Mouse (Mus musculus): ENCODE measurements around the gene Olfr693. TPM values are rescaled to one million over a fixed set of nuclear protein-coding genes. Genes with fewer than 3 reads are reported as not detected.
"Not testable (repeated sequence)": the region's sequence is repeated elsewhere in the genome, so short reads cannot be mapped to it uniquely, and the experiment has no call there.

Gene Olfr693
- not detected in 2 replicates for polyA plus RNA-seq (2015; fragmentation: Nextera tagmentation; extraction: Ambion mirVana)

- no peak for ATAC-seq
- H3K4me2 ChIP-seq (ENCODE audit: low read depth, low read length), result no peak within 1 kb of the TSS
- no peaks in the 10 kb centered on the region for H3K36me3 ChIP-seq (ENCODE audit: control insufficient read depth, insufficient read depth, low read length)
- H3K27ac ChIP-seq (ENCODE audit: low read length), result no peak within 1 kb of the TSS
- no peak within 1 kb of the TSS for H3K4me3 ChIP-seq (ENCODE audit: low read length)
- H3K4me1 ChIP-seq (ENCODE audit: control insufficient read depth, insufficient read depth, low read length), result no peaks in the 10 kb centered on the region
- H3K27me3 ChIP-seq (replicated peaks; ENCODE audit: control insufficient read depth, insufficient read depth, low read length), result no peaks in the 10 kb centered on the region
- H3K9me3 ChIP-seq (ENCODE audit: control insufficient read depth, low read length), result no peaks in the 10 kb centered on the region
- H3K9ac ChIP-seq (ENCODE audit: low read depth, low read length), result no peak within 1 kb of the TSS
Observed at GRCm38 (mm10) chr7:106680484-106680883, at the start of gene Olfr693. Gene Olfr693, minus strand, starts transcription at chr7:106680584.

- not testable (repeated sequence) for H3K27ac ChIP-seq (ENCODE audit: low read length); ATAC-seq; H3K36me3 ChIP-seq (ENCODE audit: control insufficient read depth, insufficient read depth, low read length); H3K4me2 ChIP-seq (ENCODE audit: low read depth, low read length); H3K4me3 ChIP-seq (ENCODE audit: low read length); H3K4me1 ChIP-seq (ENCODE audit: control insufficient read depth, insufficient read depth, low read length); H3K9me3 ChIP-seq (ENCODE audit: control insufficient read depth, low read length); H3K27me3 ChIP-seq (replicated peaks; ENCODE audit: control insufficient read depth, insufficient read depth, low read length); H3K9ac ChIP-seq (ENCODE audit: low read depth, low read length)
- WGBS, result 77% methylated on average over 2 of the region's 2 CpGs
Observed at GRCm38 (mm10) chr7:106725654-106726053, 45.3 kb upstream of the Olfr693 start.

- ATAC-seq, result no peak
- H3K9ac ChIP-seq (ENCODE audit: low read depth, low read length), result no peak within 1 kb of the TSS
- no peak within 1 kb of the TSS for H3K4me2 ChIP-seq (ENCODE audit: low read depth, low read length)
- H3K36me3 ChIP-seq (ENCODE audit: control insufficient read depth, insufficient read depth, low read length), result no peaks in the 10 kb centered on the region
- no peaks in the 10 kb centered on the region for H3K27me3 ChIP-seq (replicated peaks; ENCODE audit: control insufficient read depth, insufficient read depth, low read length)
- H3K4me3 ChIP-seq (ENCODE audit: low read length), result no peak within 1 kb of the TSS
- no peaks in the 10 kb centered on the region for H3K9me3 ChIP-seq (ENCODE audit: control insufficient read depth, low read length)
- no peaks in the 10 kb centered on the region for H3K4me1 ChIP-seq (ENCODE audit: control insufficient read depth, insufficient read depth, low read length)
- no peak within 1 kb of the TSS for H3K27ac ChIP-seq (ENCODE audit: low read length)
Observed at GRCm38 (mm10) chr7:106716296-106716695, 35.9 kb upstream of the Olfr693 start, which contains the start of gene Olfr695. Gene Olfr695, minus strand, starts transcription at chr7:106716396.

GRCm38 (mm10) chr7:106711463-106711862 lies 31.1 kb upstream of the Olfr693 start:
- no peak overlapping the region for H3K27ac ChIP-seq (ENCODE audit: low read length)
- no peaks in the 10 kb centered on the region for H3K36me3 ChIP-seq (ENCODE audit: control insufficient read depth, insufficient read depth, low read length)
- no peaks in the 10 kb centered on the region for H3K4me1 ChIP-seq (ENCODE audit: control insufficient read depth, insufficient read depth, low read length)
- H3K4me3 ChIP-seq (ENCODE audit: low read length), result no peak overlapping the region
- H3K9me3 ChIP-seq (ENCODE audit: control insufficient read depth, low read length), result no peaks in the 10 kb centered on the region
- WGBS, result 90% methylated on average over 6 of the region's 6 CpGs
- H3K9ac ChIP-seq (ENCODE audit: low read depth, low read length), result no peak overlapping the region
- ATAC-seq, result no peak
- H3K27me3 ChIP-seq (replicated peaks; ENCODE audit: control insufficient read depth, insufficient read depth, low read length), result no peaks in the 10 kb centered on the region
- H3K4me2 ChIP-seq (ENCODE audit: low read depth, low read length), result no peak overlapping the region

- H3K4me3 ChIP-seq (ENCODE audit: low read length); H3K27ac ChIP-seq (ENCODE audit: low read length); H3K4me1 ChIP-seq (ENCODE audit: control insufficient read depth, insufficient read depth, low read length); H3K9me3 ChIP-seq (ENCODE audit: control insufficient read depth, low read length); ATAC-seq; H3K9ac ChIP-seq (ENCODE audit: low read depth, low read length); H3K36me3 ChIP-seq (ENCODE audit: control insufficient read depth, insufficient read depth, low read length); H3K4me2 ChIP-seq (ENCODE audit: low read depth, low read length); H3K27me3 ChIP-seq (replicated peaks; ENCODE audit: control insufficient read depth, insufficient read depth, low read length): not testable (repeated sequence)
- WGBS, result 91% methylated on average over 10 of the region's 10 CpGs
Observed at GRCm38 (mm10) chr7:106707705-106708104, 27.3 kb upstream of the Olfr693 start.

- H3K4me1 ChIP-seq (ENCODE audit: control insufficient read depth, insufficient read depth, low read length), result no peaks in the 10 kb centered on the region
Observed at GRCm38 (mm10) chr7:106696891-106697290, 16.5 kb upstream of the Olfr693 start.

GRCm38 (mm10) chr7:106692976-106693375 lies 12.6 kb upstream of the Olfr693 start:
- Histone ChIP-seq H3K27me3 (replicated peaks; ENCODE audit: control insufficient read depth, insufficient read depth, low read length) (no peaks in the 10 kb centered on the region), H3K4me1 (ENCODE audit: control insufficient read depth, insufficient read depth, low read length) (no peaks in the 10 kb centered on the region), H3K9ac (ENCODE audit: low read depth, low read length) (no peak overlapping the region), H3K4me3 (ENCODE audit: low read length) (no peak overlapping the region), H3K27ac (ENCODE audit: low read length) (no peak overlapping the region), H3K9me3 (ENCODE audit: control insufficient read depth, low read length) (no peaks in the 10 kb centered on the region), H3K4me2 (ENCODE audit: low read depth, low read length) (no peak overlapping the region), H3K36me3 (ENCODE audit: control insufficient read depth, insufficient read depth, low read length) (no peaks in the 10 kb centered on the region)
- WGBS, result 76% methylated on average over 3 of the region's 3 CpGs
- no peak for ATAC-seq

More at GRCm38 (mm10) chr7:106696891-106697290, 16.5 kb upstream of the Olfr693 start:
- Histone ChIP-seq H3K27me3 (replicated peaks; ENCODE audit: control insufficient read depth, insufficient read depth, low read length) (no peaks in the 10 kb centered on the region), H3K27ac (ENCODE audit: low read length) (no peak overlapping the region), H3K4me2 (ENCODE audit: low read depth, low read length) (no peak overlapping the region), H3K36me3 (ENCODE audit: control insufficient read depth, insufficient read depth, low read length) (no peaks in the 10 kb centered on the region), H3K9me3 (ENCODE audit: control insufficient read depth, low read length) (no peaks in the 10 kb centered on the region; the same call in 1 of the 2 replicates), H3K9ac (ENCODE audit: low read depth, low read length) (no peak overlapping the region), H3K4me3 (ENCODE audit: low read length) (no peak overlapping the region)
- no peak for ATAC-seq
- WGBS, result 88% methylated on average over 1 of the region's 1 CpGs

- no peak within 1 kb of the TSS for H3K4me2 ChIP-seq (ENCODE audit: low read depth, low read length)
- no peak within 1 kb of the TSS for H3K4me3 ChIP-seq (ENCODE audit: low read length)
- 83% methylated on average over 1 of the region's 1 CpGs for WGBS
Observed at GRCm38 (mm10) chr7:106691714-106692113, 11.3 kb upstream of the Olfr693 start, which contains the start of gene Olfr694. Gene Olfr694, minus strand, starts transcription at chr7:106691814.

GRCm38 (mm10) chr7:106685382-106685781 lies 5.0 kb upstream of the Olfr693 start:
- WGBS, result 88% methylated on average over 2 of the region's 2 CpGs
- H3K27ac ChIP-seq (ENCODE audit: low read length), result no peak overlapping the region
- no peak overlapping the region for H3K4me3 ChIP-seq (ENCODE audit: low read length)
- H3K9ac ChIP-seq (ENCODE audit: low read depth, low read length), result no peak overlapping the region
- H3K36me3 ChIP-seq (ENCODE audit: control insufficient read depth, insufficient read depth, low read length), result no peaks in the 10 kb centered on the region
- no peaks in the 10 kb centered on the region for H3K4me1 ChIP-seq (ENCODE audit: control insufficient read depth, insufficient read depth, low read length)
- H3K27me3 ChIP-seq (replicated peaks; ENCODE audit: control insufficient read depth, insufficient read depth, low read length), result no peaks in the 10 kb centered on the region
- no peak overlapping the region for H3K4me2 ChIP-seq (ENCODE audit: low read depth, low read length)
- no peaks in the 10 kb centered on the region for H3K9me3 ChIP-seq (ENCODE audit: control insufficient read depth, low read length)
- no peak for ATAC-seq

More at GRCm38 (mm10) chr7:106691714-106692113, 11.3 kb upstream of the Olfr693 start, which contains the start of gene Olfr694:
- no peaks in the 10 kb centered on the region for H3K4me1 ChIP-seq (ENCODE audit: control insufficient read depth, insufficient read depth, low read length)
- H3K27ac ChIP-seq (ENCODE audit: low read length), result no peak within 1 kb of the TSS
- H3K9ac ChIP-seq (ENCODE audit: low read depth, low read length), result no peak within 1 kb of the TSS
- H3K27me3 ChIP-seq (replicated peaks; ENCODE audit: control insufficient read depth, insufficient read depth, low read length), result no peaks in the 10 kb centered on the region
- H3K9me3 ChIP-seq (ENCODE audit: control insufficient read depth, low read length), result no peaks in the 10 kb centered on the region
- no peaks in the 10 kb centered on the region for H3K36me3 ChIP-seq (ENCODE audit: control insufficient read depth, insufficient read depth, low read length)
- no peak for ATAC-seq

GRCm38 (mm10) chr7:106652344-106652652 lies 28.1 kb downstream of the Olfr693 start:
- H3K27me3 ChIP-seq (replicated peaks; ENCODE audit: control insufficient read depth, insufficient read depth, low read length), result no peaks in the 10 kb centered on the region

More at GRCm38 (mm10) chr7:106652344-106652652, 28.1 kb downstream of the Olfr693 start:
- Histone ChIP-seq H3K9me3 (ENCODE audit: control insufficient read depth, low read length) (no peaks in the 10 kb centered on the region), H3K36me3 (ENCODE audit: control insufficient read depth, insufficient read depth, low read length) (no peaks in the 10 kb centered on the region), H3K27ac (ENCODE audit: low read length) (no peak overlapping the region), H3K4me2 (ENCODE audit: low read depth, low read length) (no peak overlapping the region), H3K4me3 (ENCODE audit: low read length) (no peak overlapping the region), H3K9ac (ENCODE audit: low read depth, low read length) (no peak overlapping the region), H3K4me1 (ENCODE audit: control insufficient read depth, insufficient read depth, low read length) (no peaks in the 10 kb centered on the region)
- no peak for ATAC-seq

Measured in intestine, embryonic 16.5 days (tissue).